Mouse (Mus musculus): ENCODE measurements around the gene Stk39.

Gene Stk39

DNA sequence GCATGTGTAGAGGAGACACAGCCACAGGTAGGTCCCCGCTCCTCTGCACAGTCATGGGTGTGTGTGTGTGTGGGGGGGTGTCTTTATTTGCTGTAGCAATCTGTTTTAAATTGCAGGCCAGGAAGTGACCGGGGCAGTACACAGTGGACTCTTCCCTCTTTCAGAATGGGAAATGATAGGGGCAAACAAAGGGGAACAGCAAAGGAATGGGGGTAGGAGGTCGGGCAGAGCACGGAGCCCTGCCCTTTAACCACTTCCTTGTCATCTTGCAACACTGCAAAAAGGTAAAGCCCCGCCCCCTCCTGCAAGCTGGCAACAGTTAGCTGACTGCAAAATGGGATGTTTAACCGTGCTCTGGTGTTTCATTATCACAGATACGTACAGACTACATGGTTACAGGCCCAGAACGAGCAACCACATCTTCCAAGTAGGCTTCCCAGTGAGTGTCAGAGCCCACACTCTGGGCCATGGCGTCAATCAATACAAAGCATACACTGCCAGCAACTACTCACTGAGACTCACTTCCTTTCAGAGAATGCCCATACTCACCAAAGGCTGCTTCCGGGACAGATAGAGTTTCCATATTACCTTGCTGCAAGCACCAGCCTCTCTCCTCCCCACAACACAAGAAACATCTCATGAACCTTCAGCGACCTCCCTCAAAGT is 89.5 kb downstream of the Stk39 start:
- DNase-seq (ENCODE audit: low read depth, low spot score), result no peak

DNA sequence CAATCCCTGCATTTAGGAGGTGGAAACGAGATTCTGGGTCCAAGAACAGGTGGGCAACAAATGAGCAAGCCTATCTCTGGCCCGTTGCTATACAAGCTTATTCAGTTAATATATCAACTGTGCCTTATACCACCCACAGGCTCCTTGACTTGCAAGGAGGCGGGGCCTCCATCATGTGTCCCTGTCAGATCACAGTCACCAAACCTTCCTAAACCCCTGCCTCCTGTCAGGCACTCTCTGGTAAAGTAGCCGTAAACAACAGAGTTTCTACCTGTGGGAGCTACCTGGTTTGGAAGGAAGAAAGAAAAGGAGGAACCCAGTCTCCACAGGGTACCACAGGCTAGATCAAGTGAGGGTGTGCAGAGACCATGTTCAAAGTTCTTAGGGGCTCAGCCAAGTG is 90.2 kb downstream of the Stk39 start:
- DNase-seq (ENCODE audit: low read depth, low spot score), result no peak

DNA sequence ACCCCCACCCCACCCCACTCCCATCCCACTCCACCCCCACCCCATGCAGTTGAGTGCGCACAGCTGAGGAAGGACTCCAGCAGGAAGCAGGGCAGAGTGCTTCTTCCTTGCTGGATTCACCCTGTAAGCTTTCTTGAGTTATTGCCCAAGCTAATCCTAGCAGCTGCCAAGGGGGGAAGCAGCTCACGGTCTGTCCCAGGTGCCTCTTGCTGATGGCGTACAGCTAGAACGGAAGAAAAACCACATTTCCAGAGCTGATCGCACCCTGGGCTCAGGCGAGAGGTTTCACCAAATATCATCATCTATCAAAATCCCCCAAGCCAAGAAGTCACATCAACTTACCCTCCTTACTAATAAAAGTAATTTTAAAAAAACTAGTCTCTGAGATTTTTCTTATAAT is 90.9 kb downstream of the Stk39 start:
- no peak for DNase-seq (ENCODE audit: low read depth, low spot score)

DNA sequence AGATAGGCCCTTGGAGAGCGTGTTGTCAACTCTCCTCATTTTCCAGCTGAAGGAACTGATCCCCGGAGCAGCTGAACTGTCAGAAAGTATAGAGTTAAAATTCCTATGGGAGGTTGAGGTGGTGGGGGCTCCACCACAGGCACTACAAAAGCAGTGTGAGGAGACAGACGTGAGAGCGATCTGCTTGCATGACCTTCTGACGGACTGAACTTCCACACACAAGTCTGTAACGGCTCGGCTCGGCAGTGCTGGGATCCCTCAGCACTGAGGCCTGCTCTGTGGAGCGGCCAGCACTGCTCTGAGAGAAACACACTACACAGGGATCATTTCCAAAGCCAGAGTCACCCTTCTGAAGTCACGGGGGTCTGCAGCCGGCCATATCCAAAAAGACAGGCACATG is 92.4 kb downstream of the Stk39 start:
- DNase-seq (ENCODE audit: low read depth, low spot score), result no peak

DNA sequence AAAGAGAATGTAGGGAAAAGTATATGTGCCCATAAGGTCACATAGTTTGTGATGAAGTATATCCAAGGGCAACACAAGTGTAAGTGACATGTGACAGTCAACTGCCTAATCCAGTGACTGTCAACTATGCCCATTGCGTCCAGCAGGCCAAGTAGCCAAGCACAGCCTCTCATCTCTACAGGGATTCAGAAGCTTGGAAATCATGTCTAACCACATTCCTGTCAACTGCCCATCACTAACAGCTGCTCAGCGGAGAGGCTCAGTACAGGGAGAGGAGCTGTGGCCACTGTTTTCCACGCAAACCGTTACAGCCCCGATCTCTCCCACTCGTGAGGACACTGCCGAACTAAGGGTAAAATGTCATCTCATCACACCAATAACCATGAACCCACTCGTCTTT is 93.7 kb downstream of the Stk39 start:
- DNase-seq (ENCODE audit: low read depth, low spot score), result no peak

DNA sequence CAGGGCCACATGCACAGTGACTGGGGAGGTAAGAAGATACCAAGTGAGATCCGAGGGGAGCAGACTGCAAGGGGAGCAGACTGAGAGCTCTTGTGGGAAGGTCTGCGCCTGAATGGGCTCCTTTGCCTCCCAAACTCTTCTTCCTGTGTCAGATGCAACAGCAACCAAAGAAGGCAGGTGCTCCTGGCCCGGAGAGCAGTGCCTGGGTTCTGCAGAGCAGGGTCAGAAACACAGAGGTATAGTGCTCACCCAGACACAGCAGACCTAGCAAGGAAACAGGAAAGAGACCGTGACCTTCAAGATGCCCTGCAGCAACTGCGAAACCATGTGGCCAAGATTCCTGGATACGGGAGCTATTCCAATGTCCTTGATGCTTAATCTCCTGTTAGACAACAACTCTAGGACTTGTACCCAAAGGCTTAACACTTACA is 94.8 kb downstream of the Stk39 start:
- no peak for DNase-seq (ENCODE audit: low read depth, low spot score)

DNA sequence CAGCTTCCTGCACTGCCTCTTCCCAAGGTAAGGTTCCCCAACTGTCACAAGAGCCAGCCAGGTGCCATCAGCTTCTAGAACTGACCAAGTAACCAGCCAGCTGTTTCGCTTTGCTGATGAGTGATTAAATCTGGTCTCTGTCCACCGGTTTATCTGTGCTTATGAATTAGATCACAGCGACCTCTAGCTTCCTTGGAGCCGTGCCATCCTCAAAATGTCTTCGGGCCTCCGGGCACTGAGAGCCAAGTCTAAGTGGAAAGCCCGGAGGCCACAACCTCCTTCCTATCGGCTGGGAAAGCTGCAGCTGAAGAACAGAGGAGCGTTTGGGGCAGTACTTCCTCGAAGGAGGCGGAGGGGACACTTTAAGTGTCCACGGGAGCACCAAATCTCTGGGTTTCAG is 95.4 kb downstream of the Stk39 start:
- no peak for DNase-seq (ENCODE audit: low read depth, low spot score)

DNA sequence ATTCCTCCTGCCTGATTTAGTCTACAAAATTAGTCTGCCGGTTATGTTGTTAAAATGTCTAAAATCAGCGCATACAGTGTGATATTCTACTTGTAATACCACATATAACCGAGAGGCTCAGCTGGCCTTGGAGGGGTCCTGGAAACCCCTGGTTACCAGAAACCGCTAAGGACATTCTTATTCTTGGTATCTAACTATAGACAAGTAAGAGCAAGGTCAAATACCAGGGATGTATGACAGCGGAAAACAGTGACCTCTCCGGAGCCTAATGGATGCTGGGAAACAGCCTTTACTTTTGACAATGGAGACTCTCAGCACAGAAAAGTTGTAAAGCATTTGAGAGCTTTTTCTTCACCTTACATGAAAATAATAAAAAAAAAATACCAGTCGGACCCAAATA is 97.9 kb downstream of the Stk39 start:
- no peak for DNase-seq (ENCODE audit: low read depth, low spot score)

DNA sequence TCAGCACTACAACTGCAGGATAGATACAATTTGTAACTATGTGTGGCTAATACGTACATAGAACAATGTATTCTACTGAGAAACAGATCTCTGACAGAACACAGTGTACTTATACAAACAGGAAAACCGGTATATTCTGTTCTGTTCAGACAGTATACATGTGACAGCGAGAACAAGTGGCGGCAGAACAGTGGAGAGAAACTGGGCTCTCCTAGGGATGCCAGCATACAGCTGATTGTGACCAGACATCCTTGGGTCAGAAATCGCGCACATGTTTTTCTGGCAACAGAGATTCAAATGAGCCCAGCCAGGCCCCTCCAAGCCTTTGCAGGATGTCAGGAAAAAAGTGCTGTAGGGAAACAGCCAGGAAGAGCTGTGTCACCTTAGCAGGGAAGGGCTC is 100.2 kb downstream of the Stk39 start:
- no peak for DNase-seq (ENCODE audit: low read depth, low spot score)

DNA sequence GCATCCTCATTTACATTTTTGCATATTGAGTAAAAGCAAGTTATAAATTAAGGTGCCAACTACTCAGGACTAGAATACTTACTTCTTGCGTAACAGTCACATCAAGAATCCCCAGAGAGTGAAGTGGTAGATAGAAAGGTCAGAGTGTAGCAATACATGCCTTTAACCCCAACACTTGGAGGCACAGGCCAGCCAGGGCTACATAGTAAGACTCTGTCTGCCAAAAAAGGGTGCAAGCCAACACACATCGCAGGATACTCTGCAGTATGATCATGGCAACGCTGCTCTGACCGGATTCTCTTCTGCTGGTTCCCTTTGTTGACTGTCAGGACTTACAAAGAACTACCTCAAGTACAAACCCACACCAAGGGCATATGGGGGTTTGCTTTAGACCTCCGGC is 101.7 kb downstream of the Stk39 start:
- DNase-seq (ENCODE audit: low read depth, low spot score), result no peak

DNA sequence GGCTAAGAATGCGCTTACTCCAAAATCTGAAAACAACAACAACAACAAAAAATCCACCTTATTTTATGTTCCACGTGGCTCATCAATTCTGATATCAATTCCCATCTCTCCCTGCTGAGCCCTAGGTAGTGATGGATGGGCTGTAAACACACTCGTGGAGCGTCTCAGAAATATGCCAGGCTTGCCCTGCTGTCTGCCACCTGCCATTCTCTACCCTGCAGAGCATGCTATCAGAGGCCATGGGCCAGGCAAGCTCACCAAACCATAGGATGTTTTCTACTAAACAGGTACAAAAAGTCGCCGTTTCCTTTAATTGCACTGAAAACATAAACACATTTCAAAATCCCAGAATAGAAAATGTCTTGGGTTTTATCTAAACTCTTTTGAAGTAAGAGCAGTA is 103.0 kb downstream of the Stk39 start:
- no peak for DNase-seq (ENCODE audit: low read depth, low spot score)

DNA sequence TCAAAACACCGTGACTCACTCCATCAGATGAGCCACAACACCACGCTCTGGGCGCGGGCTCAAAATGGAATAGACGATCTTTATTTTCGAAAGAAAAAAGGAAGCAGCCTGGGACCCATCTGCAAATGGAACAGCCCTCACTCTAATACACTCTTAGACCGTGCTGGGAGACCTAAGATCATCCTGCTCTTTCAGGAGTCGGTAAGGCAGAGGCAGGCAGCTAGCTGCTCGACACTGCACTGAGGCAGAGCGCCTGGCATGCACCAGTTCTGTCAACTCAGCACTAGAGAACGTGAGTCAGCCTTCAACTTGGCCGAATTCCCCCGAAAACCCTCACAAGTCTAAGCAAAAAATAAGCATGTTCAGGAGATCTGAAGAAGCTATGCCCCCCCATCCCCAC is 104.1 kb downstream of the Stk39 start:
- DNase-seq (ENCODE audit: low read depth, low spot score), result no peak

DNA sequence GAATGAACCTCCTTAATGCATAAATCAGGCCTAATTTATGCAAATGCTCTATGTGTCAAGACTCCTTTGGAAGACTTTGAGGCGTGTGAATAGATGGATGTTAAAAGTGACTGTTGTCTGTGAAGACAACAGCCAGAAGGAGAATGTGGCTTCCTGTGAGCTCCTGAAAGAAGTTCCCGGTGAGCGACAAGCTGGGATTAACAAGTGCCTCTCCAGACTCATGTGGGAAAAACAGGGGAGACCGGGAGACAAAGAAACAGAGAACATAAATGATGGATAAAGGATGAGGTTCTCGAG is 105.2 kb downstream of the Stk39 start:
- DNase-seq (ENCODE audit: low read depth, low spot score), result peak; percentile 26

DNA sequence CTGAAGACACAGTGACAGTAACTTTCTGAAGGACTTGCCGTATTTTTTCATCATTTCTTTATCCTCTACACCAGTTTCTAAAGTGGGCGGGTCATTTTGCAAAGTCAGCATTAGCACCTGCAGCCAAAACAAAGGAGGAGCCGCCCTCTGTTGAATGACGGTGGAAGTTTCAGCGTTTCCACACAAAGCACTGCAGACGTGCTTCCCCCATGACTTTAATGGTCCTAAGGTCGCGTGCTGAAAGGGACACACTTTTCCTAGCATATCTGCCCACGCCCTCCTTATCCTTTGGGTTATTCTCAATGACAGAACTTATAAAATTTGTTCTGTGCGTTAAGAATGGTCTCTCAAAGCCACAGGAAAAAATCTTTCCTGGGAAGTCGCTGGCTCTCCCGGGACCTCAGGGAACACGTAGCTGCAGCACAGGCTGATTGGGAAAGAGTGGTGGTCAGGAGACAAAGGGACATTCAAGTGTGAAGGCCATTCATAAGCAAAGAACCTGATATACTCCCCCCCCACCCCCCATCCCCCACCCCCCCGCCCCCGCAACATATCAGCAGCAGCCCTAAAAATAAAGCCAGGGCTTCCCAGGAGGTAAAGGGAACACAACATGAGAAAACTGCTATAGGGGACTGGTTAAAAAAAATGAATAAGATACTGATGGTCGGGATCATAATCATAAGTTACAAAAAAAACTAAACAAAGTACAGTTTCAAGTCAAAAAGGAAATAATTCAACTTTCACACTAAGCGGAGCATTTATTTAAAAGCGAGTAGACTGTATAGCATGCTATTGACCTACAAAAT is 105.8 kb downstream of the Stk39 start:
- peak; percentile 71 for DNase-seq (ENCODE audit: low read depth, low spot score)

DNA sequence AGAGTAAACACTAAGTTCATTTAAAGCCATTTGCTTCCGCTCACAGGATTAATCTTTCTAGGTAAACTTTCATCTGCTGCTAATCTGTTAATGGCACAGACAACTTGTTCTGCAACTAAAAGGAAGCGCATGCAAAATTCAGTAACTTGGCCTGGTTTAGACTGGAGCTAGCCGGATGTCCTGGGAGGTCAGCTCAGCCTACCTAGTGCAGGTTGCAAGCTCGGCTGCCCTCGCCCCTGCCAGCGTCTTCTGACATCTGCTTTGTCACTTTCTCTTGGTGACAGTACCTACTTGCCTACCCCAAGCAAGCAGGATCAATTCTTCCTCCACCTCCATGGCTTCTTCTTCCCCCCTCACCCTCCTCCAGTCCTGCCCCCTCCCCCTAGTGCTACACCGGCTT is 106.6 kb downstream of the Stk39 start:
- DNase-seq (ENCODE audit: low read depth, low spot score), result peak; percentile 32

DNA sequence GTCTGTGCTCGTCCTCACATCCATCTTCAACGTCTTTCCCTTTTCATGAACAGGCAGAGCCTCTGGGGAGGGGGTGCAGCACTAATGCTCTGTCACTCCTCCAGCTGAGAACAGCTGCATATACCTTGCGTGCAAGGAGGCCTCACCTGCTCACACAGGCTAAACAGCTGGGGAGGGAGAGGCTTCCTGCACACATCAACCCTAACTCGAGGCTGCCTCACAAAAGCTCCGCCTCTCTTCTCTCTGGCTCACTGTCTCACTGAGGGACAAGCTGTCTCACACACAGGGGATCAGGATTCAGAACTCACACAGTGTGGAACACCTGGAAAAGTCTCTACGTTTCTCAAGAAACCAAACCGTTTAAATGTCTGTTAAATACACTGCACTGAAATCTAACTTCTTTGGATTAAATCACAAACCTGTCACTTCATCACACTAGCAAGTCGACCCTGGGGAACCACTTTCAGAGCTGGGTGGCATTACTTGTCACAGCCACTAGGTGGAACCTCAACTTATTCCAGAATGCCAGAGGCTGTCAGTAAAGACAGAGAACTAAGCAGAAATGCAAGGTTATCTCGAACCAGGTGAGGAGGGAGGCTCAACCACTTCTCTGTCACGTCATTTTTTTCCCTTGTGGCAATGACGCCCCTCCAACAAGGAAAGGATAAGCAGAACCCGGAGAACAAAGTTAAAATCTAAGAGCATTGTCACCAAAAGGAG is 107.7 kb downstream of the Stk39 start:
- DNase-seq (ENCODE audit: low read depth, low spot score), result peak; percentile 75

DNA sequence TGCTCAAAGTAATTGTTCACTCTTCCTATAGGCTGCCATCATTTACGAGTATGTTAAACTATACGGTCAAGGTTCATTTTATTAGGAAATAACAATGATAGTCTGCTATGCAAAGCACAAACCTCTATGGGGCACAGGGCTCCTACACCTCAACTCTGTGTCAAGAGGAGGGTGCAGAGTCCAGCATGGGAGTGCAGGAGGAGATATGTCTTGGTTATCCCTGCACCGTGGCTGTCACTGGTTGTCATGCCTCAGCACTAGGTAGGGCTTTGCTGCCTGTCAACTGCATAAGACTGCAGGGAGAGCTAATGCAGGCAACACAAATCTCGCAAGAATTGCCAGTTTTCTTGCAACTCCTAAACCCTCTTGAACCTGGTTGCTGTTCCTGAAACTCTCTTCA is 108.9 kb downstream of the Stk39 start:
- DNase-seq (ENCODE audit: low read depth, low spot score), result no peak

DNA sequence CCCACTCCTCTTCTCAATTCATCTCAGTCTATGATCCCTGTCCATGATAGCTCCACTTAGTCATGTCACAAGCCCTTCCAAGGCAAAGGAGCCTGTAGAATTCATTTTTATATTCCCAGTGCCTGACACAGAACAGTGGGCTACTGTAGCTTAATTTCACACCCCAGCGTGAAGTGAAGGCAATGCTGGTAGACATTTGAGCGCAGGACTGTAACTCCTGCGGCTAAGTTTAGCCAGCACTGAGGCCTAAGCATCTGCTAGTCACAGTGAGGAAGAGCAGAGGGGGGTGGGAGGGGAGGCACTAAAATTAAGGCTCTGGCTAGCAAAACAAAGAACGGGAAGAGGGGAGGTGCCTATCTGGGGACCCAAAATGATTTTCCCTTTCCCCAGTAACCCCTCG is 110.4 kb downstream of the Stk39 start:
- no peak for DNase-seq (ENCODE audit: low read depth, low spot score)

DNA sequence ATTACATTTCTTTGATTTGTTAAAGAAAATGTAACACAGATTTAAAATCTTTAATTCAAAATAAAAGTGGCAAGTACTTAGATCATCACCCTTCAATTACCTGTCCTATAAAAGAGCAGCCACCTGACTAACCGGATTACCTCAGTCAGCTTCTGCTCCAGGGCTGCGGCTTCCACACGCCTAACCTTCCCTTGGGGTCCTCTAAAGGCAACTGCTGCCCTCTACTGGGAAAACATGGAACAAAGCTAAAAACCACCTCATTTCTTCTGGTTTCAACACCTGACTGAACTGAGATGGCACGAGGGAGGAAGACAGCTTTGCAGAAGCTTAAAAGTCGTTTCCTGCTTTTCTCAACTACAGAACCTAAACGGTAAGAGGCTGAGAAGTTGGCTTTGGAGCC is 121.4 kb downstream of the Stk39 start:
- peak; percentile 81 for DNase-seq (ENCODE audit: low read depth, low spot score)

DNA sequence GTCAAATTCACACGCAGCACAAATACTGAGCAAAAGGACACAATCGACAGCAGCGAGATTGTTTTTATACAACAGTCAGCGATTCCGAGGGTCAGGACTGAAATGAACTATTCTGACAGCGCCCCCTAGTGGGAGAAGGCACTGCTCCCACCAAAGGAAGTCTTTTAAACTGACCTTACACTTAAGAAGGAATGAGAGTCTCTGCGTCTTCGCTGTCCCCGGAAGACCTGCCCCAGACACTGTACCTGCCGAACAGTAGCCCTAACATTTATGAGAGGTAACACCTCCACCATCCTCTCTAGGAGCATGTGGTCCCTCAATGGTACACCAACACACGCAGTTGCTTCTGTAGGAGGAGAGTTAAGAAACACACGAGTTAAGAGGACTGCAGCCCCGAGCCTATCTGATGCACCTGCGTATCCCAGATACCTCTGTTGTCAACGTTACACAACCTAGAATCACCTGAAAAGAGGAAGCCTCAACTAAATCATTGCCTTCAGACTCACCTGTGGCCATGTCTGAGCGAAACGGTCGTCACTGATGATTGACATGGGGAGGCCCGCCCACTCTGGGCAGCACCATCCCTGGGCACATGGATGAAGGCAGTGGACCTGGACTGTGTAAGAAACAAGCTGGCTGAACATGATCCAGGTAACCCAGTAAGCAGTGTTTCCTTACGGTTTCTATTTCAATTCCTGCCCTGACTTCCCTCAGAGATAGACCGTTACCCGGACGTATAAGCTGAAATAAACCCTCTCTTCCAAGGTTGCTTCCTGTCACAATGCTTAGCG is 122.3 kb downstream of the Stk39 start:
- DNase-seq (ENCODE audit: low read depth, low spot score), result peak; percentile 85

DNA sequence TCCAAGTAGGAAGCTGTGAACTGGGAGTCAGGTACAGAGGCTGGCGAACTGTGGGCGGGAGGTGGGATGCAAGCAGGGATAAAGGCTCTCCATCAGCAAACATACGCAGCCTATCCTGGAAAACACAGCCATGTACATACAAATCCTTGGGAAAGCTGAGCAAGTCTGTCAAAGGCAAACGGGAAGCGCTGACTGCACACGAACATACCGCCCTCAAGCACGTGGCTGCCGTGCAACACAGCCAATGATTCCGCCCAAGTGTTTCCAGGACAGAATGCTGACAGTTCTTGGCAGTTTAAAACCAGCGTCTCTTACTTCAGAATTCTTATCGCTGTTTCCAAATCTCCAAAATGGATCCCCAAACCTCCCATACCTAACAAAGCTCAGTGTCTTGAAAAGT is 123.1 kb downstream of the Stk39 start:
- no peak for DNase-seq (ENCODE audit: low read depth, low spot score)

DNA sequence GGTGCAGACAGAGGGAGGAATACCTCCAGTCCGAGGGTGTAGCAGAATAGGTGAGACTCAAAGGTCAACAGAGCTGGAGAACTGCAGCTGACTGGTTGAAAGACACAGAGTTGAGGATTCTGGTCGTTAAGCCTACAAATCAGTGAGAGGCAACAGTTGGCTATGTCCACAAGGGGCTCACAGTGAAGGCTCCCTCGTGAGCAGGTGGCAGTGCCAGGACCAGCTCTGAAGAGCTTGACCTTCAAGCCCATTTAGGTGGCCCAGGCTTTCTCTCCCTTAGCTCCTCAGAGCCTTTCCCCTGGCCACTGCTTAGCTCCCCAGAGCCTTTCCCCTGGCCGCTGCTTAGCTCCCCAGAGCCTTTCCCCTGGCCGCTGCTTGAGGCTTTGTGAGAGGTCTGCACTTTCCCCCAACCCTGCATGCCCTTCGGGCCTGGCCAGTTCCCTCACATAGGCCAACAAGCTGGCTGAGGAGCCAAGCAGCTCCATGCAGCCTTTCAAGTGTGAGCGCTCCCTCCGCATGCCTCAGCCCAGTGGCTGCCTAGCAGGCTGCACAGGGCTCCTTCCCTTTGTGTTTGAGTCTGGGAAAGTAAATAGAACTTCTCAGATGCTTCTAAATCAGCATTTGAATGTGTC is 125.3 kb downstream of the Stk39 start:
- DNase-seq (ENCODE audit: low read depth, low spot score), result no peak
